Mouse (Mus musculus): ENCODE results near the gene BC051665.

The BC051665 gene

DNA sequence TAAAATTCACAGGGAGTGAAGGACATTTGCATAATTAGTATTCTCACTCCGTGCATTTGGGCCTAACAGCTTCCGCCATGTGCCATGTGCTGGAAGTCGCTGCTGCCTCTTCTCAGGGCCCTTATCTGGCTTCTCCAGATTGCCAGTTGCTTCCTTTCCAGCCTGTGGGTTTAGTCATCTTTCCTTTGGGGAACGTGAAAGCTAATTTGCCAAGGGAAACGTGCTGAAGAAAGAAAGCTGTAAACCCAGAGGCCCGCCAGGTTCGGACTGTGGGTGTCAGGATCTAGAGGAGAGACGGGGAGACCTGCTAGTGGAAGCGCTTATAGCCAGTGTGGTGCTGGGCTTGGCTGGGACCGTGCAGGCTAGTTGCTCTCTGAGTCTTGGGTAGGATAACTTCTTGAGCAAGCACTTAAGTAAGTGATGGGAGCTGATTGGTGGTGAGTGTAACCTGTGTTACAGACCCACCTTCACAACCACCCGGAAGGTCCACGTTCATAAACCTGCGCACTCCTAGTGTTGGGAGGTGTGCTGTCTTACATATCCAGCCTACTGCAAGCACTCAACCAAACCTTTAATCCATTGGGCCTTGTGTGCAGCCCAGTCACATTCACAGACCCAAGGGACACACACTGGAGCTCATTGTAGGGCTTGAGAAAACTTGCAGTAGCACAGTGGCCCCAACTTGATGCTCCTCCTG, 42.6 kb downstream of the BC051665 start:
- DNase-seq (ENCODE audit: low read depth, low spot score) = no peak

GRCm38 (mm10) chr13:60742611-60743010, 43.6 kb downstream of the BC051665 start:
- DNase-seq (ENCODE audit: low read depth, low spot score) = no peak

GRCm38 (mm10) chr13:60740248-60740647, 45.9 kb downstream of the BC051665 start:
- no peak for DNase-seq (ENCODE audit: low read depth, low spot score)

GRCm38 (mm10) chr13:60738429-60738828, 47.7 kb downstream of the BC051665 start:
- no peak for DNase-seq (ENCODE audit: low read depth, low spot score)

- no peak for DNase-seq (ENCODE audit: low read depth, low spot score)
Measured at GRCm38 (mm10) chr13:60737632-60738324, 48.4 kb downstream of the BC051665 start.

DNA sequence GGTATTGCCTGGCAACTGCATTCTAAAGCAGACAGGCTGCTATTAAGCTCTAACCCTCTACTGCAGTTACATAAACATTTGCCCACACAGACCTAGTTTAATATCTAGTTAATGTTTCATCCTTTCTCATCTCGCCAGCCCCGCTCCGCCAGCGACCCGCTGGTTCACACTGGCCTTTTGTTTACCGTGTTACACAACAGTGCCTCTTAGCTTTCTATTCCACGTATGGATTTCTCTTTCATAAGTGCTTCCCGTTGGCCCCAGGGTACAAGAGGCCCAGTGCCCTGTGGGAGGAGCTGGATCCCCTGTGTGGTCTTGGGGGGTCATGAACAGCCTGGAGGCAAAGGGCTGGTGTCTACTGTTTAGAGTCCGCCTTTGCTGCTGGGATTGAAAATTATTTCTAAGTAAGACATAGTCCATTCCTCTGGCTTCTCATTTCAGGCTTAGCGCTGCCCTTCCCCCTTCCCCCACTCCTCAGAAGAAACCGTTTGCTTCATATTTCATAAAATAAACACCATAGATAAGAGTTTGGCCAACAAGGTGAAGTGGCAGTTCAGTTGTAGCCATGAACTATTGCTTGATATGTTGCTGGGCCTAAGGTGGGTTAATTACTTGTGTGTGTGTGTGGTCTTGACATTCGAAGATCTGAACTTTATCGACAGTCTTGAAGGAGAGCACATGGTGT, 49.6 kb downstream of the BC051665 start:
- no peak for DNase-seq (ENCODE audit: low read depth, low spot score)

GRCm38 (mm10) chr13:60735306-60735705, 50.9 kb downstream of the BC051665 start:
- DNase-seq (ENCODE audit: low read depth, low spot score) = no peak

Data from telencephalon, adult 2 months (tissue).